Mouse (Mus musculus) erythroblast, embryonic 14.5 days (primary cell): ENCODE results near the gene Fastkd5.

Source experiments
- GATA1 ChIP-seq: IDR thresholded peaks from 2 replicates; pipeline ENCODE4 v1.6.1; 2012; ENCODE audit warnings: low read length, inconsistent platforms, mixed read lengths
- TAL1 ChIP-seq: IDR thresholded peaks from 3 replicates; pipeline ENCODE4 v1.6.1; 2012; ENCODE audit warnings: low read length, inconsistent platforms, mixed read lengths

DNA sequence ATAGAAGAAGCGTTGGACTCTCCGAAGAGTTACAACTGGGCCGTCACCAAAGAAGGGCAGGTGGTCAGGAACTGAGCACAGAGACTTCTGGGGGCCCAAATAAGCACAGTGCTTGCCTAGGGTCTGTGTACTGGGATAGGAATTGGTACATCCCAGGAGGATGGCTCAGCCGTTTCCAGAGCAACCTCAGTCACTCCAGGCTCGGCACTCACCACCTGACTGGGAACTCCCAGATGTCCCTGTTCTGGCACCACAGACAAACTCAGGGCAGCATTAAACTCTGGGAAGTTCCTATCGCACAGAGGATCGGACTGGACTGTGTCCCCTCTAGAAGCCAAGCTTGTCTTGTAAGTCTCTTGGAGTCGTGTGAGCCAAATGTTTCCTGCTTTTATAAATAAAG, 64.8 kb downstream of the Fastkd5 start:
- TF ChIP-seq TAL1 (no peak), GATA1 (no peak)
